In genomic region chr11:20331027-20331689, GRCm38 (mm10) we compare ENCODE assay signal across 8 mouse cellular contexts. TPM values are rescaled to one million over a fixed set of nuclear protein-coding genes. Genes with fewer than 3 reads are reported as not detected.
DNase-seq lines count a peak whose midpoint lies in the region; ATAC-seq and TF ChIP-seq lines count a peak whose summit lies in the region.

No protein-coding gene starts in this region.

- no peak for TF ChIP-seq RAD21 in MEL (IDR thresholded peaks at IDR 0.05; ENCODE audit: low read depth, low read length)

- no peak overlapping the region for H3K27ac ChIP-seq in heart, embryonic 16.5 days (ENCODE audit: low read length)
- H3K27ac ChIP-seq in MEL (ENCODE audit: control insufficient read depth, low read depth, low read length): peak overlapping the region; percentile 95
- H3K27ac ChIP-seq in hindbrain, embryonic 11.5 days (ENCODE audit: low read depth, low read length): no peak overlapping the region
- no peak overlapping the region for H3K27ac ChIP-seq in midbrain, embryonic 12.5 days (replicated peaks)

- H3K9me3 ChIP-seq in heart, embryonic 16.5 days (replicated peaks; ENCODE audit: control insufficient read depth, low read length): no peaks in the 10 kb centered on the region
- no peaks in the 10 kb centered on the region for H3K9me3 ChIP-seq in MEL (replicated peaks; ENCODE audit: insufficient read depth, low read length)
- H3K9me3 ChIP-seq in hindbrain, embryonic 11.5 days (ENCODE audit: control insufficient read depth, low read length): no peaks in the 10 kb centered on the region
- no peaks in the 10 kb centered on the region for H3K9me3 ChIP-seq in midbrain, embryonic 12.5 days

- peaks cover 17% of the 10 kb centered on the region for H3K4me1 ChIP-seq in heart, embryonic 16.5 days (ENCODE audit: control insufficient read depth, insufficient read depth, low read length)
- H3K4me1 ChIP-seq in MEL (ENCODE audit: control insufficient read depth in 1 of 2, insufficient read depth in 2 of 2, low read length in 2 of 2): peaks cover 6 to 29% of the 10 kb centered on the region in 2 experiments; a peak in 3 of 4 replicates
- 0 out of 2 replicates have a peak, but pooled peaks cover 2% of the 10 kb centered on the region for H3K4me1 ChIP-seq in hindbrain, embryonic 11.5 days (replicated peaks; ENCODE audit: control insufficient read depth, insufficient read depth, low read length)
- peaks cover 34% of the 10 kb centered on the region for H3K4me1 ChIP-seq in midbrain, embryonic 12.5 days

- H3K4me2 ChIP-seq in heart, embryonic 16.5 days (ENCODE audit: low read depth, low read length): peak overlapping the region; percentile 99
- peak overlapping the region; percentile 90 for H3K4me2 ChIP-seq in hindbrain, embryonic 11.5 days (replicated peaks; ENCODE audit: low read depth, low read length)
- H3K4me2 ChIP-seq in midbrain, embryonic 12.5 days (replicated peaks): peak overlapping the region; percentile 90

- intact Hi-C loops in heart, postnatal 36 days (cut with DNase I): loop anchor here (5.0 to 10.0 kb wide), 3 partner anchors 84 to 214 kb away; partner anchors contain the start of genes Cep68, Rab1a and Sertad2

- H3K36me3 ChIP-seq in heart, embryonic 16.5 days (ENCODE audit: control insufficient read depth, insufficient read depth): no peaks in the 10 kb centered on the region
- peaks cover 3 to 25% of the 10 kb centered on the region in 2 experiments; a peak in 3 of 4 replicates for H3K36me3 ChIP-seq in MEL (ENCODE audit: control insufficient read depth in 1 of 2, insufficient read depth in 2 of 2, low read length in 2 of 2)
- H3K36me3 ChIP-seq in hindbrain, embryonic 11.5 days (ENCODE audit: control insufficient read depth, insufficient read depth, low read length): no peaks in the 10 kb centered on the region
- no peaks in the 10 kb centered on the region for H3K36me3 ChIP-seq in midbrain, embryonic 12.5 days

- no peak for TF ChIP-seq POLR2A in MEL (IDR thresholded peaks at IDR 0.05; ENCODE audit: control insufficient read depth in 1 of 2, insufficient read depth in 1 of 2, low read depth in 1 of 2, low read length in 2 of 2, poor library complexity in 1 of 2)

- peaks cover 43% of the 10 kb centered on the region for H3K79me2 ChIP-seq in MEL (ENCODE audit: control insufficient read depth, insufficient read depth, low read length, poor library complexity)

- no peak for TF ChIP-seq CTCF in MEL (IDR thresholded peaks at IDR 0.05 in 2 of 3, conservative IDR thresholded peaks at IDR 0.05 in 1 of 3; ENCODE audit: control insufficient read depth in 1 of 3, insufficient read depth in 1 of 3, low read depth in 2 of 3, low read length in 3 of 3, poor library complexity in 1 of 3, severe bottlenecking in 1 of 3)

- peak in 1 of 2 experiments; percentile 53; a peak in 1 of 4 replicates for TF ChIP-seq EP300 in MEL (IDR thresholded peaks at IDR 0.05; ENCODE audit: low read depth in 1 of 2, low read length in 2 of 2)

- H3K27me3 ChIP-seq in heart, embryonic 16.5 days (ENCODE audit: control insufficient read depth, insufficient read depth, low read length): peaks cover 4% of the 10 kb centered on the region; the same call in 1 of the 2 replicates
- no peaks in the 10 kb centered on the region for H3K27me3 ChIP-seq in MEL (ENCODE audit: control insufficient read depth in 1 of 2, insufficient read depth in 2 of 2, low read length in 2 of 2)
- H3K27me3 ChIP-seq in hindbrain, embryonic 11.5 days (ENCODE audit: control insufficient read depth, insufficient read depth, low read length): no peaks in the 10 kb centered on the region
- no peaks in the 10 kb centered on the region for H3K27me3 ChIP-seq in midbrain, embryonic 12.5 days

- DNase-seq in heart, postnatal 36 days: no peak
- peak; percentile 78 for DNase-seq in MEL (ENCODE audit: low read depth, low spot score)
- peak; percentile 5 for DNase-seq in hindbrain, embryonic 11.5 days (ENCODE audit: low spot score)
- no peak for DNase-seq in layer of hippocampus, adult 11-12 months (ENCODE audit: low spot score)
- no peak for DNase-seq in urinary bladder, postnatal 14 days (ENCODE audit: low spot score)
- DNase-seq in gastrocnemius, adult 18-20 months (ENCODE audit: low spot score): no peak

- no peak overlapping the region; the same call in 1 of the 2 replicates for H3K9ac ChIP-seq in heart, embryonic 16.5 days (ENCODE audit: low read length)
- peak overlapping the region; percentile 85 for H3K9ac ChIP-seq in MEL (ENCODE audit: control insufficient read depth, low read depth, low read length, poor library complexity, severe bottlenecking)
- H3K9ac ChIP-seq in hindbrain, embryonic 11.5 days (ENCODE audit: low read depth, low read length): peak overlapping the region; percentile 70
- H3K9ac ChIP-seq in midbrain, embryonic 12.5 days (replicated peaks): peak overlapping the region; percentile 78

- H3K4me3 ChIP-seq in heart, embryonic 16.5 days (ENCODE audit: low read length): peak overlapping the region; percentile 77
- peak overlapping the region; percentile 66 to 90 for H3K4me3 ChIP-seq in MEL (ENCODE audit: control insufficient read depth in 1 of 2, insufficient read depth in 1 of 2, low read depth in 2 of 2, low read length in 2 of 2)
- H3K4me3 ChIP-seq in hindbrain, embryonic 11.5 days (ENCODE audit: low read depth, low read length): peak overlapping the region; percentile 68
- peak overlapping the region; percentile 70 for H3K4me3 ChIP-seq in midbrain, embryonic 12.5 days

- 61% methylated on average over 9 of the region's 9 CpGs for WGBS in heart, embryonic 16.5 days
- WGBS in hindbrain, embryonic 11.5 days: 37% methylated on average over 9 of the region's 9 CpGs
- 49% methylated on average over 9 of the region's 9 CpGs for WGBS in midbrain, embryonic 12.5 days

- no peak for ATAC-seq in heart, embryonic 16.5 days (replicated peaks; ENCODE audit: extremely low read depth, insufficient read depth, low FRiP score)
- no peak for ATAC-seq in hindbrain, embryonic 11.5 days (ENCODE audit: low FRiP score)
- no peak for ATAC-seq in midbrain, embryonic 12.5 days (ENCODE audit: low FRiP score, low read depth)

TF ChIP-seq in MEL, 35 proteins besides CTCF, POLR2A, EP300 and RAD21:
- 0 out of 2 replicates have a peak, but pooled peaks have one; percentile 22 for TF ChIP-seq UBTF (IDR thresholded peaks at IDR 0.05; ENCODE audit: borderline replicate concordance, insufficient read depth, low read depth, low read length)
- no peak for TF ChIP-seq ZMIZ1 (IDR thresholded peaks at IDR 0.05; ENCODE audit: low read depth, low read length)
- TF ChIP-seq SIN3A (IDR thresholded peaks at IDR 0.05; ENCODE audit: low read length): peak; percentile 88
- 0 out of 2 replicates have a peak, but pooled peaks have one; percentile 24 for TF ChIP-seq RCOR1 (IDR thresholded peaks at IDR 0.05; ENCODE audit: low read depth, low read length)
- peak; percentile 59 for TF ChIP-seq ZNF384 (IDR thresholded peaks at IDR 0.05; ENCODE audit: low read depth, low read length)

RNA-seq across cellular contexts. Expression of gene Slc1a4, which starts 1.4 kb away (rescaled TPM):
- 7.5 and 8.3 TPM in 2 replicates for polyA plus RNA-seq in heart, embryonic 16.5 days (2015; fragmentation: Nextera tagmentation; extraction: Ambion mirVana)
- 1 to 10 TPM; 1.2 to 1.5 TPM for total RNA-seq in heart, postnatal 36 days (2021)
- total RNA-seq in MEL (2012; rRNA removed): 21.7 and 40.8 TPM in 2 replicates
- 10 to 100 TPM in 1 of 2 experiments, not detected in 1; 32.3 TPM for polyA plus RNA-seq in MEL (2012; ENCODE audit: insufficient read depth in 1 of 2, insufficient read length in 2 of 2, low read depth in 1 of 2, low replicate concordance in 2 of 2, missing spikeins in 1 of 2)
- polyA plus RNA-seq in hindbrain, embryonic 11.5 days (2014; fragmentation: Nextera tagmentation; extraction: Ambion mirVana): 19.3 and 19.4 TPM in 2 replicates
- polyA plus RNA-seq in midbrain, embryonic 12.5 days (2016; fragmentation: Nextera tagmentation; extraction: Ambion mirVana): 25.0 and 27.2 TPM in 2 replicates
- total RNA-seq in gastrocnemius, adult 18-20 months (2021): under 1 TPM; 0.46 to 0.83 TPM

Comparison
In these comparisons a context has a peak if more than half of its experiments do, and no peak if none do; other contexts are left out.
1. DNase-seq: peak in MEL (single experiment) and hindbrain, embryonic 11.5 days (single experiment); none in heart, postnatal 36 days (0 of 2), layer of hippocampus, adult 11-12 months (single experiment), urinary bladder, postnatal 14 days (single experiment) and gastrocnemius, adult 18-20 months (single experiment).
2. Peak in every context shown above with its lines, with median percentiles within 50 percentile points of each other: H3K4me2 ChIP-seq and H3K4me3 ChIP-seq.